Mouse (Mus musculus) right cerebral cortex, postnatal 25 days (tissue): ENCODE data around the gene AA467197.
A peak's percentile ranks its signal among the peaks of the same experiment; 100 is the strongest.

Experiments used
- DNase-seq: peaks from one replicate; pipeline ENCODE4 v3.0.0; 2022

AA467197 gene

GRCm38 (mm10) chr2:122638673-122639072, 1.9 kb downstream of the AA467197 start:
- no peak for DNase-seq

- DNase-seq = no peak
Observed at GRCm38 (mm10) chr2:122652096-122653084, 15.6 kb downstream of the AA467197 start.

- DNase-seq = no peak
Observed at GRCm38 (mm10) chr2:122656052-122656451, 19.3 kb downstream of the AA467197 start.

- no peak for DNase-seq
Observed at GRCm38 (mm10) chr2:122656767-122657166, 20.0 kb downstream of the AA467197 start.

GRCm38 (mm10) chr2:122657707-122658524, 21.1 kb downstream of the AA467197 start:
- DNase-seq = no peak

GRCm38 (mm10) chr2:122659825-122660224, 23.0 kb downstream of the AA467197 start:
- no peak for DNase-seq

- DNase-seq = no peak
Observed at GRCm38 (mm10) chr2:122665253-122665972, 28.6 kb downstream of the AA467197 start.

- DNase-seq = peak; percentile 14
Observed at GRCm38 (mm10) chr2:122665973-122666875, 29.4 kb downstream of the AA467197 start.

- DNase-seq = no peak
Observed at GRCm38 (mm10) chr2:122667856-122668255, 31.1 kb downstream of the AA467197 start.

GRCm38 (mm10) chr2:122671714-122672113, 34.9 kb downstream of the AA467197 start:
- no peak for DNase-seq

GRCm38 (mm10) chr2:122672841-122673240, 36.1 kb downstream of the AA467197 start:
- no peak for DNase-seq

- DNase-seq = no peak
Observed at GRCm38 (mm10) chr2:122675126-122675525, 38.3 kb downstream of the AA467197 start.

- DNase-seq = no peak
Observed at GRCm38 (mm10) chr2:122681379-122682137, 44.8 kb downstream of the AA467197 start.

GRCm38 (mm10) chr2:122682520-122682919, 45.7 kb downstream of the AA467197 start:
- no peak for DNase-seq

- no peak for DNase-seq
Observed at GRCm38 (mm10) chr2:122683641-122684040, 46.9 kb downstream of the AA467197 start.

- no peak for DNase-seq
Observed at GRCm38 (mm10) chr2:122686665-122687064, 49.9 kb downstream of the AA467197 start.
